Mouse (Mus musculus) testis, adult 2 months (tissue): ENCODE measurements at regions not wholly inside any gene's neighbourhood (a gene's known extent, or its start where the extent isn't known, plus 50 kb on each side); places are given as distances from the start of the nearest gene placed in this dataset.

ENCODE experiments used
- CTCF ChIP-seq: fragments of 200-500 bp; IDR thresholded peaks from 2 replicates; pipeline ENCODE4 v1.5.1; 2012; ENCODE audit warnings: low read depth, mild to moderate bottlenecking, inconsistent platforms, low read length, moderate library complexity; ENCODE audit not compliant: control insufficient read depth, insufficient read depth, insufficient replicate concordance
- POLR2A ChIP-seq: fragments of 200-500 bp; IDR thresholded peaks from 2 replicates; pipeline ENCODE4 v1.6.1; 2012; ENCODE audit warnings: low read depth, mild to moderate bottlenecking, inconsistent platforms, low read length, moderate library complexity; ENCODE audit not compliant: control insufficient read depth

DNA sequence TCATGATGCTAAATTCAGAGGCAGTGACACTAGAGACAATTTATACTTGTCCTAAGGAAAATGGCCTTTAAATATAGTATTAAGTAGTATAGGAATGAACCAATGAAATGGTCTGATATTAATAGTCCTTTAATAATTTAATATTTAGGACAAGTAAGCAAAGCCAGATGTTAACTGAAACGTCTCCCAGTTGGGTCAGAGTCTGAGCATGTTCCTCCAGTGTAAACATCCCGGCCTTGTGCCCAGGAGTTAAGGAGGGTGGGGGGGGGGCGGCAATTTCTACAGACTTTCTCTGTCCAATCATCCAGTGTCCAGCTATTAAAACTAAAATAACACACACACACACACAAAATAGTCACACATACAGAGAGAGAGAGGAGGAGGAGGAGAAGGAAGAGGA is 374.1 kb upstream of the Nt5c1b start:
- TF ChIP-seq CTCF (no peak), POLR2A (no peak)
